Mouse (Mus musculus) embryonic facial prominence, embryonic 14.5 days (tissue): Measurements from ENCODE around the gene Nexn. TPM values are rescaled to one million over a fixed set of nuclear protein-coding genes. Genes with fewer than 3 reads are reported as not detected.
"Not testable (repeated sequence)": the region's sequence is repeated elsewhere in the genome, so short reads cannot be mapped to it uniquely, and the experiment has no call there.

Experiments
- ATAC-seq: fragments of 200-750 bp; cut with Nextera tagmentation; 2 replicates; pipeline ENCODE4 v1.8.0; 2017; ENCODE audit warnings: low read depth, moderate number of reproducible peaks, moderate TSS enrichment
- DNase-seq: peaks from one replicate; pipeline ENCODE4 v3.0.0-alpha.2; 2015; ENCODE audit warnings: low spot score
- H3K27ac ChIP-seq: fragments of 300-500 bp; sonication (generic); replicated peaks from 2 replicates; pipeline ENCODE4 v1.5.1; 2014; ENCODE audit warnings: low read depth, mild to moderate bottlenecking, low read length, moderate library complexity
- H3K27me3 ChIP-seq: fragments of 300-500 bp; sonication (generic); replicated peaks from 2 replicates; pipeline ENCODE4 v1.6.1; 2014; ENCODE audit warnings: low read length; ENCODE audit not compliant: control insufficient read depth, insufficient read depth
- H3K36me3 ChIP-seq: fragments of 300-500 bp; sonication (generic); 2 replicates; pipeline ENCODE4 v1.6.1; 2014; ENCODE audit warnings: low read length, mixed read lengths; ENCODE audit not compliant: control insufficient read depth, insufficient read depth
- H3K4me1 ChIP-seq: fragments of 300-500 bp; sonication (generic); 2 replicates; pipeline ENCODE4 v1.6.1; 2014; ENCODE audit warnings: antibody characterized with exemption, low read length; ENCODE audit not compliant: control insufficient read depth, insufficient read depth
- H3K4me2 ChIP-seq: fragments of 300-500 bp; sonication (generic); 2 replicates; pipeline ENCODE4 v1.6.1; 2014; ENCODE audit warnings: low read depth, mild to moderate bottlenecking, low read length, moderate library complexity, mixed read lengths
- H3K4me3 ChIP-seq: fragments of 300-500 bp; sonication (generic); 2 replicates; pipeline ENCODE4 v1.5.1; 2014; ENCODE audit warnings: low read depth, mild to moderate bottlenecking, low read length
- H3K9ac ChIP-seq: fragments of 300-500 bp; sonication (generic); 2 replicates; pipeline ENCODE4 v1.6.1; 2014; ENCODE audit warnings: low read depth, mild to moderate bottlenecking, low read length, moderate library complexity, mixed read lengths
- H3K9me3 ChIP-seq: fragments of 300-500 bp; sonication (generic); 2 replicates; pipeline ENCODE4 v1.6.1; 2016; ENCODE audit warnings: low read length; ENCODE audit not compliant: control insufficient read depth
- WGBS: fragments of 180-500 bp; shearing (Covaris S2); extraction: QIAGEN DNeasy Blood & Tissue Kit; methylation state at CpG from one replicate; pipeline ENCODE4 v1.1.7; 2014; 5-methylcytosine and 5-hydroxymethylcytosine counted together
- polyA plus RNA-seq: library from polyadenylated mRNA; unstranded; fragments of >200 nt; fragmentation: Nextera tagmentation; extraction: Ambion mirVana; gene quantifications from 2 replicates; pipeline ENCODE4 v1.2.1, GENCODE M21; 2014

Nexn gene
- polyA plus RNA-seq, 1 experiment from 2014 or later = 42.0 TPM

DNA sequence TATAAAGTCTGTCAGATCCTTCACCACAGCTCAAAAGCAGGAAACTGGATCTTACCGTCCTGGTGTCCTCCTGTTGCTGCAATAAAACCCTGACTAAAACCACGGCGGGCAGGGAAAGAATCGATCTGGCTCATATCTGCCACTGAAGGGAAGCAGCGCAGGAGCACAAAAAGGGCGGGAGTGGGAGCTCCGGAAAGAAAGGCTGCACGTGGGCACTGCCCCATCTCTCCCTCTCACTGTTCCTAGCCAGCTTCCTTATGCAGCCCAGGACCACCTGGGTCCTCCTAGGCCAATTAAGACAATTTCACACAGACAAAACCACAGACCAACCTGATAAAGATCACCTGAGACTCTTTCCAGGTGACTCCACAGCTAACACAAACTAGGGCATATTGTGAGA lies 4.7 kb downstream of the Nexn start:
- Histone ChIP-seq H3K4me2 (no peak overlapping the region), H3K9me3 (no peaks in the 10 kb centered on the region), H3K27ac (no peak overlapping the region), H3K4me3 (no peak overlapping the region), H3K9ac (no peak overlapping the region), H3K36me3 (no peaks in the 10 kb centered on the region), H3K4me1 (peaks cover 3% of the 10 kb centered on the region; the same call in 1 of the 2 replicates), H3K27me3 (peaks cover 17% of the 10 kb centered on the region)
- ATAC-seq = no peak
- no peak for DNase-seq
- WGBS = 43% methylated on average over 8 of the region's 8 CpGs

DNA sequence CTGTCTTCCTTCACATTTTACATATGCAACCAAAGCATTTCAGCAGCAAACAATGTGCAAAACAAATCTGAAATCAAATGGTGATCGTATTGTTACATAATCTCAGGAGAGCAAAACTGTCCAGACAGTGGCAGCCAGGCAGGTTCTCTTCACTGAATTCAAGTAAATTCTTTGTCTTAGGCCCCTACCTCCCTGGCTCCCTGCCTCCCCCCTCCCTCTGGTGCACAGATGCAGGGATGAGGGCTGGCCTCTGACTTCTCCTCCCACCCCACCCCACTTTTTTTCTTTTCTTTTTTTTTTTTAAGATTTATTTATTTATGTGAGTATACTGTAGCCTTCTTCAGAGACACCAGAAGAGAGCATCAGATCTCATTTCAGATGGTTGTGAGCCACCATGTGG lies 5.8 kb downstream of the Nexn start:
- Histone ChIP-seq H3K27me3 (peaks cover 17% of the 10 kb centered on the region), H3K9ac (no peak overlapping the region), H3K36me3 (no peaks in the 10 kb centered on the region), H3K4me1 (no peaks in the 10 kb centered on the region; the same call in 1 of the 2 replicates), H3K27ac (no peak overlapping the region), H3K4me2 (no peak overlapping the region), H3K9me3 (no peaks in the 10 kb centered on the region), H3K4me3 (no peak overlapping the region)
- 89% methylated on average over 1 of the region's 1 CpGs for WGBS
- DNase-seq (no peak), ATAC-seq (no peak)

DNA sequence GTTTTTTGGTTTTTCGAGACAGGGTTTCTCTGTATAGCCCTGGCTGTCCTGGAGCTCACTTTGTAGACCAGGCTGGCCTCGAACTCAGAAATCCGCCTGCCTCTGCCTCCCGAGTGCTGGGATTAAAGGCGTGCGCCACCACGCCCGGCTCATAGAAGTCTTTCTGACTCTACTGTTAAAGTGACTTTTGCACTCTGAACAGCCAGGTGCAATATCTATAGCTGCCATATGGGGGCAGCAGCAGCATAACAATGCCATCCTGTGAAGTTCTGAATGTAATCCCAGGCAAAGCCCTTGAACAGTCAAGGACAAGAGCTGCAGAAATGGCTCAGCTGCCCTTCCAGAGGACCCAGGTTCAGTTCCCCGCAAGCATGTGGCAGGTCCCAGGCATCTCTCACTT lies 6.7 kb downstream of the Nexn start:
- DNase-seq (peak; percentile 79), ATAC-seq (peak; percentile 55; the same call in 1 of the 2 replicates)
- H3K4me2 ChIP-seq, H3K27me3 ChIP-seq, H3K9ac ChIP-seq, H3K4me3 ChIP-seq, H3K27ac ChIP-seq, H3K9me3 ChIP-seq, H3K4me1 ChIP-seq, H3K36me3 ChIP-seq: not testable (repeated sequence)
- 34% methylated on average over 7 of the region's 9 CpGs for WGBS

DNA sequence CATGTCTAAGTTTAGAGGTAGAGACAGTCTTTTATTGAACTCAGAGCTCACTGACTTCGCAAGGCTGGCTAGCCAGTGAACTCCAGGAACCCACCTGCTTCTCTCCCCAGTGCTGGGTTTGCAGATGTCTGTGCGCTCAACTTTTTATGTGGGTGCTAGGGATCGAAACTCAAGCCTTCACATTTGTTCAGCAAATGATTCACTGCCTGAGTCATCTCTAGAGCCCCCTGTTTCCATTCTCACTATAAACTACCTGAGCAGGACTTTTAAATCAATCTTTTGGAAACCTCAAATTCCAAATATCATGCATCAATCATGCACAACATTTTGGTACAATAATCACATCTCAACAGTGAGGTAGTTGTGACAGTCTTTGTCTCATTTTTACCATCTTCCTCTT lies 8.6 kb downstream of the Nexn start:
- H3K4me2 ChIP-seq = no peak overlapping the region
- no peak for ATAC-seq
- DNase-seq = no peak
- no peak overlapping the region for H3K4me3 ChIP-seq
- 89% methylated on average over 3 of the region's 3 CpGs for WGBS
- H3K36me3 ChIP-seq = no peaks in the 10 kb centered on the region
- H3K9me3 ChIP-seq = 0 out of 2 replicates have a peak, but pooled peaks cover 5% of the 10 kb centered on the region
- no peaks in the 10 kb centered on the region; the same call in 1 of the 2 replicates for H3K4me1 ChIP-seq
- no peak overlapping the region for H3K27ac ChIP-seq
- no peaks in the 10 kb centered on the region for H3K27me3 ChIP-seq
- no peak overlapping the region for H3K9ac ChIP-seq

DNA sequence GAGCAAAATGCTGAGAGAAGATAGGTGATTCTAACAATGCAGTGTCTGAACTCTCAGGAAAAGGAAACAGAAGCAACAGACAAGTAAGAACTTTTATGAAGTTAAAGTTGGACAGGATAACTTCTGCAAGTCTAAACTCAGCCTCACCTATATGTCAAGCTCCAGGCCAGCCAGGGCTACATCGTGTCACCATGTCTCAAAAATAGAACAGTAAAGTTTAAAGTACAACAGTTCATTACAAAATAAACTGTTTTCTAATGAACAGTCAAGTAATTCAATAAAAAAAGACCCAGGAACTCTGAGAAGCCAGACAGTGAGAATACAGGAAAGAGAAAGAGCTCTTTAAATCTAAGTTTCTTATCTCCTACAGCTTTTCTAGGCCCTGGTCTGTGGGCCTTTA lies 15.7 kb downstream of the Nexn start:
- H3K27ac ChIP-seq = no peak overlapping the region
- DNase-seq (no peak), ATAC-seq (no peak)
- H3K9ac ChIP-seq = no peak overlapping the region
- H3K9me3 ChIP-seq = 0 out of 2 replicates have a peak, but pooled peaks cover 5% of the 10 kb centered on the region
- no peak overlapping the region for H3K4me3 ChIP-seq
- 81% methylated on average over 1 of the region's 1 CpGs for WGBS
- 0 out of 2 replicates have a peak, but pooled peaks cover 3% of the 10 kb centered on the region for H3K36me3 ChIP-seq
- no peaks in the 10 kb centered on the region for H3K27me3 ChIP-seq
- no peaks in the 10 kb centered on the region for H3K4me1 ChIP-seq
- no peak overlapping the region for H3K4me2 ChIP-seq

DNA sequence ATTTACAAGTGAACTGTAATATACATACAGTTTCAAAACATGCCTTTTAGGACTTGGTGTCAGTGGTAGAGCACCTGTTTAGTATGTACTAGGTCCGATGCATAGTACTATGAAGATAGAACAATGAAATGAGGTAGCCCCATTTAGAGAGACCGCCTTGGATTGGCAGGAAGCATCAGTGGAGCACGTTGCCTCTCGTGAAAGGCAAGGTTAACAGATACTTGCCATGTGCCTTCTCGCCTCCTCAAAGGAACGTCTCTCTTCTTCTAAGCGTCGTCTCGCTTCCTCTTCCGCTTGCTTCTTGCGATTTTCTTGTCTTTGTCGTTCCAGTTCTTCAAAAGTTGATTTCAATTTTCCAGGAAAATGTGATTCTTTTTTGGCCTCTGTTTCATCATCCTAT lies 18.4 kb downstream of the Nexn start:
- H3K9me3 ChIP-seq = no peaks in the 10 kb centered on the region
- H3K27me3 ChIP-seq = no peaks in the 10 kb centered on the region
- H3K36me3 ChIP-seq = 0 out of 2 replicates have a peak, but pooled peaks cover 3% of the 10 kb centered on the region
- no peak overlapping the region for H3K9ac ChIP-seq
- H3K27ac ChIP-seq = no peak overlapping the region
- ATAC-seq (no peak), DNase-seq (no peak)
- 86% methylated on average over 12 of the region's 12 CpGs for WGBS
- H3K4me3 ChIP-seq = no peak overlapping the region
- H3K4me1 ChIP-seq = no peaks in the 10 kb centered on the region
- H3K4me2 ChIP-seq = no peak overlapping the region

DNA sequence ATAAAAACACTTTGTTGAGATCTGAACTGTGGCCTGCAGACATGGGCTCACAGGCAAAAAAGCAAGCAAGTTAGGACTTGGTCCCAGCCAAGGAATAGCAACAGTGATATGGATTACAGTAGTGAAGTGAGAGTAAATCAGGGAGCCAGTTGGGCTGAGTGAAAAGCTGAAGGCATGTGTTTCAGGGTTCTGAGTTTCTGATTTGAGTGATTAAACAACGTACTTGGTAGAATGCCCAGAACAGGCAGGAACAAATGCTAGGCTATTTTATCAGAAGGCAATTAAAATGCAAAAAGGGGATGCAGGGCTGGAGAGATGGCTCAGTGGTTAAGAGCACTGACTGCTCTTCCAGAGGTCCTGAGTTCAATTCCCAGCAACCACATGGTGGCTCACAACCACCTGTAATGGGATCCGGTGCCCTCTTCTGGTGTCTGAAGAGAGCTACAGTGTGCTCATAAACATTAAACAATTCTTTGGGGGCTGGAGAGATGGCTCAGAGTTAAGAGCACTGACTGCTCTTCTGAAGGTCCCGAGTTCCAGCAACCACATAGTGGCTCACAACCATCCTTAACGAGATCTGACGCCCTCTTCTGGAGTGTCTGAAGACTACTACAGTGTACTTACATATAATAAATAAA lies 20.8 kb downstream of the Nexn start:
- ATAC-seq = no peak
- H3K36me3 ChIP-seq = 0 out of 2 replicates have a peak, but pooled peaks cover 5% of the 10 kb centered on the region

DNA sequence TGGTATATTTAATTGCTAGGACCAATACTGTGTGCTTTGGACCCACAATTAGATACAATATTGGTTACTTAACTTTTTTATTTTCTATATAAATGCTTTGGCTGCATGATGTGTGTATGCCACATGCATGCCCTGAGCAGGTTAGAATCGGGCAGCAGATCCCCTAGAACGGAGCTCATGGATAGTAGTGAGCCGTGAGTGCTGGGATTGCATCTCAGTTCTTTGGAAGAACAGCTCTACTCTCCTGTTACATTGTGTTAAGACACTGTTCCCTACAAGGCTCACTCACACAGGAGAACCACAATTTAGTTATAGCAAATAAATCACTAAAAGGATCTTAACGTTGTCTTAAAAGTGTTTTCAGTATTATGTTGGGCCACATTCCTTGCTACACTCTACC lies 22.8 kb downstream of the Nexn start:
- WGBS = 74% methylated on average over 4 of the region's 4 CpGs
- Histone ChIP-seq H3K27me3 (no peaks in the 10 kb centered on the region), H3K9me3 (no peaks in the 10 kb centered on the region), H3K4me3 (no peak overlapping the region), H3K36me3 (peaks cover 23% of the 10 kb centered on the region), H3K27ac (no peak overlapping the region), H3K4me1 (no peaks in the 10 kb centered on the region), H3K4me2 (no peak overlapping the region), H3K9ac (no peak overlapping the region)
- ATAC-seq (no peak), DNase-seq (no peak)

More for the DNA sequence above, 20.8 kb downstream of the Nexn start:
- Histone ChIP-seq H3K27me3 (no peaks in the 10 kb centered on the region), H3K27ac (no peak overlapping the region), H3K9ac (no peak overlapping the region), H3K4me1 (no peaks in the 10 kb centered on the region), H3K9me3 (no peaks in the 10 kb centered on the region), H3K4me2 (no peak overlapping the region), H3K4me3 (no peak overlapping the region)
- peak; percentile 31 for DNase-seq
- WGBS = 74% methylated on average over 5 of the region's 5 CpGs

DNA sequence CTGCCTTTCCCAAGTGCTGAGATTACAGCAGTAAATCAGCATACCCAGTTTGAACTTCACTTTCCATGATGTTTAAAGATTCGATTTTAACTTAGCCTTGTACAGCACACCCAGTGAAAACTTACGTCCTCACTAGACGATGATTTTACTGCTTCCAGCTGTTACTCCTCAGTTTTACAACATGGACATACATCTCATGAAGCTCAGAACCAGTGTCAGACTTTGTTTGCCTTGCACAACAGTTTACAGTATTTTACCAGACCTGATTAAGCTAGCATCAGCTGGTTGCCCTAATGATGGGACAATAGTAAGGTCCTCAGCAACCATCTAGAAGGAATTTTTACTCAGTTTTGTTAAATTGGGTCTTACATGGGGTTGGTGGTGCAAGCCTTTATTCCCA lies 25.1 kb downstream of the Nexn start:
- no peak overlapping the region for H3K4me2 ChIP-seq
- peaks cover 32% of the 10 kb centered on the region for H3K36me3 ChIP-seq
- no peaks in the 10 kb centered on the region for H3K4me1 ChIP-seq
- no peak overlapping the region for H3K4me3 ChIP-seq
- H3K27me3 ChIP-seq = no peaks in the 10 kb centered on the region
- no peak overlapping the region for H3K27ac ChIP-seq
- no peak for DNase-seq
- 79% methylated on average over 3 of the region's 3 CpGs for WGBS
- H3K9ac ChIP-seq = no peak overlapping the region
- no peak for ATAC-seq
- H3K9me3 ChIP-seq = no peaks in the 10 kb centered on the region
